Mouse (Mus musculus): ENCODE measurements around the gene Tnr.

The Tnr gene

GRCm38 (mm10) chr1:159567171-159567570 is 43.6 kb downstream of the Tnr start:
- DNase-seq: no peak

GRCm38 (mm10) chr1:159570270-159570669 is 46.7 kb downstream of the Tnr start:
- no peak for DNase-seq

- no peak for DNase-seq
These were observed 47.3 kb downstream of the Tnr start for GRCm38 (mm10) chr1:159570831-159571230.

- DNase-seq: no peak
These were observed 48.4 kb downstream of the Tnr start for GRCm38 (mm10) chr1:159571951-159572350.

- no peak for DNase-seq
These were observed 49.5 kb downstream of the Tnr start for GRCm38 (mm10) chr1:159573116-159573515.

GRCm38 (mm10) chr1:159574661-159575060 is 51.1 kb downstream of the Tnr start:
- no peak for DNase-seq

GRCm38 (mm10) chr1:159576246-159576645 is 52.7 kb downstream of the Tnr start:
- DNase-seq: no peak

GRCm38 (mm10) chr1:159578391-159578790 is 54.8 kb downstream of the Tnr start:
- DNase-seq: no peak

- no peak for DNase-seq
These were observed 56.9 kb downstream of the Tnr start for GRCm38 (mm10) chr1:159580335-159580921.

- DNase-seq: no peak
These were observed 60.3 kb downstream of the Tnr start for GRCm38 (mm10) chr1:159583877-159584276.

- DNase-seq: no peak
These were observed 65.2 kb downstream of the Tnr start for GRCm38 (mm10) chr1:159588741-159589140.

- no peak for DNase-seq
These were observed 70.8 kb downstream of the Tnr start for GRCm38 (mm10) chr1:159594099-159595058.

GRCm38 (mm10) chr1:159595729-159596128 is 72.2 kb downstream of the Tnr start:
- no peak for DNase-seq

GRCm38 (mm10) chr1:159596640-159597039 is 73.1 kb downstream of the Tnr start:
- no peak for DNase-seq

GRCm38 (mm10) chr1:159613561-159613960 is 90.0 kb downstream of the Tnr start:
- no peak for DNase-seq

GRCm38 (mm10) chr1:159614062-159614601 is 90.6 kb downstream of the Tnr start:
- no peak for DNase-seq

GRCm38 (mm10) chr1:159614644-159615431 is 91.3 kb downstream of the Tnr start:
- no peak for DNase-seq

GRCm38 (mm10) chr1:159615686-159616085 is 92.1 kb downstream of the Tnr start:
- no peak for DNase-seq

GRCm38 (mm10) chr1:159619205-159619604 is 95.6 kb downstream of the Tnr start:
- no peak for DNase-seq

- no peak for DNase-seq
These were observed 97.8 kb downstream of the Tnr start for GRCm38 (mm10) chr1:159621321-159621720.

GRCm38 (mm10) chr1:159629119-159629518 is 105.5 kb downstream of the Tnr start:
- DNase-seq: no peak

- no peak for DNase-seq
These were observed 106.4 kb downstream of the Tnr start for GRCm38 (mm10) chr1:159629822-159630589.
